Mouse (Mus musculus) Muller cell, postnatal 12 days (primary cell): ENCODE data around the gene Prkce.

Source experiments
- DNase-seq: peaks from one replicate; pipeline ENCODE4 v3.0.0-alpha.2; 2015; ENCODE audit errors: inconsistent ontology term

The Prkce gene

GRCm38 (mm10) chr17:86176722-86177121 lies 9.1 kb downstream of the Prkce start:
- DNase-seq = no peak

- no peak for DNase-seq
Observed at GRCm38 (mm10) chr17:86183788-86184187, 16.2 kb downstream of the Prkce start.

- peak; percentile 79 for DNase-seq
Observed at GRCm38 (mm10) chr17:86184552-86185209, 17.1 kb downstream of the Prkce start.

GRCm38 (mm10) chr17:86185584-86185983 lies 18.0 kb downstream of the Prkce start:
- no peak for DNase-seq

GRCm38 (mm10) chr17:86187777-86188176 lies 20.2 kb downstream of the Prkce start:
- DNase-seq = peak; percentile 30

- no peak for DNase-seq
Observed at GRCm38 (mm10) chr17:86193979-86194378, 26.4 kb downstream of the Prkce start.

GRCm38 (mm10) chr17:86194921-86195320 lies 27.3 kb downstream of the Prkce start:
- DNase-seq = no peak

GRCm38 (mm10) chr17:86198496-86199465 lies 31.2 kb downstream of the Prkce start:
- no peak for DNase-seq

GRCm38 (mm10) chr17:86201981-86202380 lies 34.4 kb downstream of the Prkce start:
- DNase-seq = no peak

- peak; percentile 15 for DNase-seq
Observed at GRCm38 (mm10) chr17:86202972-86203371, 35.4 kb downstream of the Prkce start.

- DNase-seq = no peak
Observed at GRCm38 (mm10) chr17:86203531-86204450, 36.2 kb downstream of the Prkce start.

- DNase-seq = no peak
Observed at GRCm38 (mm10) chr17:86206289-86206688, 38.7 kb downstream of the Prkce start.

GRCm38 (mm10) chr17:86208057-86208820 lies 40.7 kb downstream of the Prkce start:
- DNase-seq = no peak

- no peak for DNase-seq
Observed at GRCm38 (mm10) chr17:86208821-86209186, 41.2 kb downstream of the Prkce start.

GRCm38 (mm10) chr17:86209680-86210251 lies 42.2 kb downstream of the Prkce start:
- DNase-seq = peak; percentile 69

GRCm38 (mm10) chr17:86212204-86212603 lies 44.6 kb downstream of the Prkce start:
- no peak for DNase-seq

- DNase-seq = no peak
Observed at GRCm38 (mm10) chr17:86214285-86214684, 46.7 kb downstream of the Prkce start.

GRCm38 (mm10) chr17:86214741-86215140 lies 47.2 kb downstream of the Prkce start:
- DNase-seq = no peak

GRCm38 (mm10) chr17:86215771-86216170 lies 48.2 kb downstream of the Prkce start:
- no peak for DNase-seq

GRCm38 (mm10) chr17:86217468-86217867 lies 49.9 kb downstream of the Prkce start:
- no peak for DNase-seq

- no peak for DNase-seq
Observed at GRCm38 (mm10) chr17:86218553-86218952, 51.0 kb downstream of the Prkce start.
